Mouse (Mus musculus) limb, embryonic 12.5 days (tissue): ENCODE data around the gene Mcf2. TPM values are rescaled to one million over a fixed set of nuclear protein-coding genes. Genes with fewer than 3 reads are reported as not detected.

Experiments
- ATAC-seq: fragments of 200-750 bp; cut with Nextera tagmentation; 2 replicates; pipeline ENCODE4 v1.8.0; 2017; ENCODE audit warnings: low read depth, moderate TSS enrichment; ENCODE audit not compliant: insufficient number of reproducible peaks, insufficient read depth, low FRiP score, low TSS enrichment
- H3K27ac ChIP-seq: fragments of 300-500 bp; sonication (generic); 2 replicates; pipeline ENCODE4 v1.5.1; 2016; ENCODE audit warnings: mild to moderate bottlenecking, moderate library complexity
- H3K27me3 ChIP-seq: fragments of 300-500 bp; sonication (generic); 2 replicates; pipeline ENCODE4 v1.6.1; 2016; ENCODE audit warnings: mild to moderate bottlenecking, moderate library complexity
- H3K36me3 ChIP-seq: fragments of 300-500 bp; sonication (generic); 2 replicates; pipeline ENCODE4 v1.6.1; 2016; ENCODE audit warnings: mild to moderate bottlenecking, moderate library complexity
- H3K4me1 ChIP-seq: fragments of 300-500 bp; sonication (generic); replicated peaks from 2 replicates; pipeline ENCODE4 v1.6.1; 2016
- H3K4me2 ChIP-seq: fragments of 300-500 bp; sonication (generic); 2 replicates; pipeline ENCODE4 v1.6.1; 2016; ENCODE audit warnings: mild to moderate bottlenecking, moderate library complexity
- H3K4me3 ChIP-seq: fragments of 300-500 bp; sonication (generic); replicated peaks from 2 replicates; pipeline ENCODE4 v1.5.1; 2016; ENCODE audit warnings: mild to moderate bottlenecking
- H3K9ac ChIP-seq: fragments of 300-500 bp; sonication (generic); replicated peaks from 2 replicates; pipeline ENCODE4 v1.6.1; 2016; ENCODE audit warnings: mild to moderate bottlenecking, moderate library complexity
- H3K9me3 ChIP-seq: fragments of 300-500 bp; sonication (generic); 2 replicates; pipeline ENCODE4 v1.6.1; 2016; ENCODE audit warnings: mild to moderate bottlenecking, moderate library complexity
- WGBS: fragments of 180-500 bp; shearing (Covaris S2); methylation state at CpG from one replicate; pipeline ENCODE4 v1.1.7; 2016; 5-methylcytosine and 5-hydroxymethylcytosine counted together
- polyA plus RNA-seq: library from polyadenylated mRNA; unstranded; fragments of >200 nt; fragmentation: Nextera tagmentation; extraction: Ambion mirVana; gene quantifications from 2 replicates; pipeline ENCODE4 v1.2.1, GENCODE M21; 2016

The Mcf2 gene
- polyA plus RNA-seq = 0.64 and 1.0 TPM in 2 replicates

DNA sequence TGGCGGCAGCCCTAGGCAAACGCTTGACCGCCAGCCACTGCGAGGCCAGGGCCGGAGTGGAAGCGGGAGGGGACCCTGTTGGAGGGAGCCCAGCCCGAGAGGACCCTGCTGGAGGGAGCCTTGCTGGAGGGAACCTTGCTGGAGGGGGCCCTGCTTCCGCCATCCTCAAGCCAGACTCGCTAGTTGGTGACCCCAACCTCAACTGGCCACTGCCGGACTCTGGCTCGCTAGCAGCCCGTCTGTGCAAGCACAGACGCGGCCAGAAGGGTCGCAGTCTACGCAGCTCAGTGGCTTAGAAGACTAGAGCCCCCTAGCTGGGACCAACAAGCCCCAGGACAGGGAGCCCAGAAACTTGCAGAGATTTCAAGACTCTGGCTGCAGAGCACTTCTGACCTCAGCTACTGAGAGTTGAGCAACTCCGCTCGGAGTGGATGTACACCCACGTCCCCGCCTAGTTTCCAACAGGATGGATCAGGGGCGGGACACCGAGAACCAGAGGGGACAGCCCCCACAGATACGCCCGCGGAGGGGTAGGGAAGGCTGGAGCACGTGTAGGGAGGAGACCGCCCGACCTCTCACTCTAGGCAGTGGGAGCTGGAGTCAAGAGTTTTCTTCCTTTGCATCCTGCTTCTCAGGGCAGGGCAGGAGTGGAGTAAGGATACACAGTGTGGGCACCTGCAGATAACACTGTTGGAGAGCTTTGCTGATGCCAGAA, at the start of gene Mcf2:
Mcf2 (minus strand) TSS at position 346 of the 715 bp plus-strand sequence.
- ATAC-seq = peak; percentile 80; the same call in 1 of the 2 replicates
- Histone ChIP-seq H3K4me2 (peak within 1 kb of the TSS; percentile 65), H3K9me3 (no peaks in the 10 kb centered on the region), H3K36me3 (no peaks in the 10 kb centered on the region), H3K27ac (no peak within 1 kb of the TSS), H3K4me1 (no peaks in the 10 kb centered on the region), H3K4me3 (peak within 1 kb of the TSS; percentile 39), H3K9ac (peak within 1 kb of the TSS; percentile 51), H3K27me3 (peaks cover 32% of the 10 kb centered on the region)
- 14% methylated on average over 27 of the region's 28 CpGs for WGBS

DNA sequence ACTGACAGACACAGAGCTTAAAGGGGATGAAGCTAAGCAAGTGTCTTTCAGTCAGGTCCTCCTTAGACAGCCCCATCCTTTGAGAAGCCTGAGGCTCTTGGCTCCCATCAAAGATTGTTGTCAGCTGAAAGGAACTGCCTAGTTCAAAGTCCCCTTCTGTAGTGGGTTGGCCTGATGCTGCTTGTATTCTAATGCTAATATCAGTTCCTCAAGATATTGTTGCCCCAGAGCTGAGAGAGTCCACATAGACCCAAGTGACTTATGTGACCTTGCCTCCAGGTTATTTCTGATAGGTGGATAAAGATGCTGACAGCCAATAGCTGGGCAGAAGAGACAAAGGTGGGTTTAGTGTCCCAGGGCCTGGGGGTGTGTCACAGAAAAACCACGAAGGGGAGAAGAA, 8.8 kb upstream of the Mcf2 start:
- Histone ChIP-seq H3K36me3 (no peaks in the 10 kb centered on the region), H3K4me1 (no peaks in the 10 kb centered on the region), H3K9ac (no peak overlapping the region), H3K4me2 (no peak overlapping the region), H3K9me3 (no peaks in the 10 kb centered on the region), H3K27ac (no peak overlapping the region), H3K4me3 (no peak overlapping the region), H3K27me3 (no peaks in the 10 kb centered on the region)
- 42% methylated on average over 1 of the region's 1 CpGs for WGBS
- ATAC-seq = no peak

GRCm38 (mm10) chrX:60182611-60183010, 3.7 kb upstream of the Mcf2 start:
- Histone ChIP-seq H3K4me2 (no peak overlapping the region), H3K4me1 (no peaks in the 10 kb centered on the region), H3K36me3 (no peaks in the 10 kb centered on the region), H3K4me3 (no peak overlapping the region), H3K27ac (no peak overlapping the region), H3K9ac (no peak overlapping the region), H3K9me3 (no peaks in the 10 kb centered on the region), H3K27me3 (peaks cover 22% of the 10 kb centered on the region)
- 51% methylated on average over 3 of the region's 3 CpGs for WGBS
- ATAC-seq = no peak

- ATAC-seq = no peak
- Histone ChIP-seq H3K4me3 (peak overlapping the region; percentile 39), H3K4me1 (no peaks in the 10 kb centered on the region), H3K9ac (peak overlapping the region; percentile 51), H3K27me3 (peaks cover 32% of the 10 kb centered on the region), H3K9me3 (no peaks in the 10 kb centered on the region), H3K36me3 (no peaks in the 10 kb centered on the region), H3K27ac (no peak overlapping the region), H3K4me2 (peak overlapping the region; percentile 65)
- WGBS = 8% methylated on average over 18 of the region's 19 CpGs
These were observed 705 bp downstream of the Mcf2 start for GRCm38 (mm10) chrX:60178025-60178743.

DNA sequence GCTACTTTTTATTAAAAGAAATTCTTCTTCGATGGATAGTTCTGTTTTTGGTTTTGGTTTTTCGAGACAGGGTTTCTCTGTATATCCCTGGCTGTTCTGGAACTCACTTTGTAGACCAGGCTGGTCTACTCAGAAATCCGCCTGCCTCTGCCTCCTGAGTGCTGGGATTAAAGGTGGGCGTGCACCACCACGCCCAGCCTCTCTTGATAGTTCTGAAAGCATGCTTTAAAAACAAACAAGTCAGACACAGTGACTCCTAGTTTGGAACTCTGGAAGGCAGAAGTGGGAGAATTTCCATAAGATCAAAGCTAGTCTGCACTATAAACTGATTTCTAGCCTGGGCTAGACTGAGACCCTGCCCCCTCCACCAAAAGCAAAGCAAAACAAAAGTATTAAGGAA, 8.8 kb downstream of the Mcf2 start:
- Histone ChIP-seq H3K4me2 (no peak overlapping the region), H3K4me3 (no peak overlapping the region), H3K36me3 (no peaks in the 10 kb centered on the region), H3K27ac (no peak overlapping the region), H3K9me3 (no peaks in the 10 kb centered on the region), H3K9ac (no peak overlapping the region), H3K4me1 (no peaks in the 10 kb centered on the region), H3K27me3 (no peaks in the 10 kb centered on the region)
- ATAC-seq = no peak
- 88% methylated on average over 5 of the region's 5 CpGs for WGBS

GRCm38 (mm10) chrX:60169511-60169910, 9.4 kb downstream of the Mcf2 start:
- no peak overlapping the region for H3K4me2 ChIP-seq
- no peak for ATAC-seq
- no peaks in the 10 kb centered on the region for H3K9me3 ChIP-seq
- H3K9ac ChIP-seq = no peak overlapping the region
- no peaks in the 10 kb centered on the region for H3K4me1 ChIP-seq
- no peaks in the 10 kb centered on the region for H3K27me3 ChIP-seq
- no peaks in the 10 kb centered on the region for H3K36me3 ChIP-seq
- WGBS = 76% methylated on average over 2 of the region's 2 CpGs
- no peak overlapping the region for H3K27ac ChIP-seq
- no peak overlapping the region for H3K4me3 ChIP-seq

- no peak overlapping the region for H3K4me2 ChIP-seq
- no peaks in the 10 kb centered on the region for H3K9me3 ChIP-seq
- no peaks in the 10 kb centered on the region for H3K27me3 ChIP-seq
- ATAC-seq = no peak
- WGBS = 82% methylated on average over 2 of the region's 2 CpGs
- H3K36me3 ChIP-seq = no peaks in the 10 kb centered on the region
- H3K4me1 ChIP-seq = no peaks in the 10 kb centered on the region
- H3K9ac ChIP-seq = no peak overlapping the region
- H3K27ac ChIP-seq = no peak overlapping the region
- H3K4me3 ChIP-seq = no peak overlapping the region
These were observed 10.1 kb downstream of the Mcf2 start for GRCm38 (mm10) chrX:60168796-60169195.

GRCm38 (mm10) chrX:60147268-60147974, 31.5 kb downstream of the Mcf2 start:
- Histone ChIP-seq H3K4me3 (peak overlapping the region; percentile 12; the same call in 1 of the 2 replicates), H3K27ac (no peak overlapping the region), H3K9me3 (no peaks in the 10 kb centered on the region), H3K4me1 (no peaks in the 10 kb centered on the region), H3K9ac (no peak overlapping the region), H3K27me3 (no peaks in the 10 kb centered on the region), H3K4me2 (peak overlapping the region; percentile 37), H3K36me3 (no peaks in the 10 kb centered on the region)
- WGBS = 20% methylated on average over 13 of the region's 13 CpGs
- no peak for ATAC-seq

DNA sequence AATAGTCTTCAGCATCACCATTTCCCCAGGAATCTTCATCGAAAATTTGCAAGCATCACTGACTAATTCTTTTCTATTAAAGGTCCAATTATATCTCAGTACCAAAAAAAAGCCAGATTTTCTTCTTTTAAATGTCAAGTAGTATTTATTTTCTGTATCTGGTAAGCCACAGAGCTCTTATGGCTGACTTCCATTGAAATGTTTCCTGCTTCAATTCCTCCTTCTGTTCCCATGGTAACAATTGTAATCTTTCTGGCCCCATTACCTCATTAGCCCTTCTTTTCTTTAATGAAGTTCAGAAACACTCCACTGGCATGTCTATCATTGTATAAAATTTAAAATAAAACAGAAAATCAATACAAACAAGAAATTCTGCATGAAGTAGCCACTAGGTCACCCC, 103.5 kb downstream of the Mcf2 start:
- Histone ChIP-seq H3K27ac (no peak overlapping the region), H3K36me3 (no peaks in the 10 kb centered on the region), H3K4me1 (no peaks in the 10 kb centered on the region), H3K27me3 (no peaks in the 10 kb centered on the region), H3K4me3 (no peak overlapping the region), H3K9ac (no peak overlapping the region), H3K4me2 (no peak overlapping the region), H3K9me3 (no peaks in the 10 kb centered on the region)
- no peak for ATAC-seq
- 81% methylated on average over 1 of the region's 1 CpGs for WGBS

- H3K27ac ChIP-seq = no peak overlapping the region
- no peak overlapping the region for H3K9ac ChIP-seq
- ATAC-seq = no peak
- no peaks in the 10 kb centered on the region for H3K36me3 ChIP-seq
- H3K4me3 ChIP-seq = no peak overlapping the region
- H3K9me3 ChIP-seq = no peaks in the 10 kb centered on the region
- no peak overlapping the region for H3K4me2 ChIP-seq
- 91% methylated on average over 9 of the region's 9 CpGs for WGBS
- no peaks in the 10 kb centered on the region for H3K27me3 ChIP-seq
- H3K4me1 ChIP-seq = no peaks in the 10 kb centered on the region
These were observed 123.7 kb downstream of the Mcf2 start for GRCm38 (mm10) chrX:60055185-60055584.

GRCm38 (mm10) chrX:60054745-60055144, 124.1 kb downstream of the Mcf2 start:
- no peaks in the 10 kb centered on the region for H3K9me3 ChIP-seq
- no peaks in the 10 kb centered on the region for H3K36me3 ChIP-seq
- H3K27ac ChIP-seq = no peak overlapping the region
- H3K9ac ChIP-seq = no peak overlapping the region
- H3K27me3 ChIP-seq = no peaks in the 10 kb centered on the region
- no peak overlapping the region for H3K4me2 ChIP-seq
- H3K4me3 ChIP-seq = no peak overlapping the region
- 97% methylated on average over 1 of the region's 1 CpGs for WGBS
- no peaks in the 10 kb centered on the region for H3K4me1 ChIP-seq
- ATAC-seq = no peak
